Mouse (Mus musculus) thymus, postnatal 25 days (tissue): Measurements from ENCODE around the gene Fam228b.
"Not testable (repeated sequence)": the region's sequence is repeated elsewhere in the genome, so short reads cannot be mapped to it uniquely, and the experiment has no call there.

ENCODE experiments used
- DNase-seq: peaks from one replicate; pipeline ENCODE4 v3.0.0; 2022

The Fam228b gene

GRCm38 (mm10) chr12:4768492-4769332 is at the start of gene Fam228b, which contains the start of gene Pfn4:
Gene Fam228b (minus strand): TSS chr12:4769267.
Gene Pfn4 (plus strand): TSS chr12:4769022.
- peak; percentile 98 for DNase-seq

- DNase-seq, result peak; percentile 100
Measured at GRCm38 (mm10) chr12:4817361-4818101, 48.5 kb upstream of the Fam228b start, which contains the start of gene Sf3b6. Gene Sf3b6 (plus strand): TSS chr12:4817544.

GRCm38 (mm10) chr12:4816680-4817360 is 47.8 kb upstream of the Fam228b start:
- no peak for DNase-seq

GRCm38 (mm10) chr12:4813636-4814035 is 44.6 kb upstream of the Fam228b start:
- DNase-seq, result no peak

- DNase-seq, result no peak
Measured at GRCm38 (mm10) chr12:4811705-4812104, 42.6 kb upstream of the Fam228b start.

GRCm38 (mm10) chr12:4811036-4811435 is 42.0 kb upstream of the Fam228b start:
- no peak for DNase-seq

GRCm38 (mm10) chr12:4797471-4797870 is 28.4 kb upstream of the Fam228b start:
- DNase-seq, result not testable (repeated sequence)

GRCm38 (mm10) chr12:4793718-4794117 is 24.7 kb upstream of the Fam228b start:
- peak; percentile 30 for DNase-seq

- not testable (repeated sequence) for DNase-seq
Measured at GRCm38 (mm10) chr12:4788128-4788527, 19.1 kb upstream of the Fam228b start.

GRCm38 (mm10) chr12:4784466-4784865 is 15.4 kb upstream of the Fam228b start:
- no peak for DNase-seq

- DNase-seq, result peak; percentile 45
Measured at GRCm38 (mm10) chr12:4783598-4783997, 14.5 kb upstream of the Fam228b start.

GRCm38 (mm10) chr12:4781725-4782404 is 12.8 kb upstream of the Fam228b start:
- not testable (repeated sequence) for DNase-seq

- DNase-seq, result no peak
Measured at GRCm38 (mm10) chr12:4781270-4781669, 12.2 kb upstream of the Fam228b start.

- DNase-seq, result no peak
Measured at GRCm38 (mm10) chr12:4780245-4780644, 11.2 kb upstream of the Fam228b start.

- no peak for DNase-seq
Measured at GRCm38 (mm10) chr12:4777734-4778133, 8.7 kb upstream of the Fam228b start.

GRCm38 (mm10) chr12:4775588-4775949 is 6.5 kb upstream of the Fam228b start:
- peak; percentile 37 for DNase-seq

GRCm38 (mm10) chr12:4774895-4775587 is 6.0 kb upstream of the Fam228b start:
- no peak for DNase-seq

GRCm38 (mm10) chr12:4769333-4769723 is 261 bp upstream of the Fam228b start:
- DNase-seq, result no peak

GRCm38 (mm10) chr12:4757060-4757459 is 12.0 kb downstream of the Fam228b start:
- DNase-seq, result no peak

GRCm38 (mm10) chr12:4754451-4754850 is 14.6 kb downstream of the Fam228b start:
- not testable (repeated sequence) for DNase-seq

- no peak for DNase-seq
Measured at GRCm38 (mm10) chr12:4744486-4744885, 24.6 kb downstream of the Fam228b start.

GRCm38 (mm10) chr12:4742183-4742582 is 26.9 kb downstream of the Fam228b start:
- DNase-seq, result no peak
